Mouse (Mus musculus): ENCODE results near the gene Nek11.
A peak's percentile ranks its signal among the peaks of the same experiment; 100 is the strongest.
"Not testable (repeated sequence)": the region's sequence is repeated elsewhere in the genome, so short reads cannot be mapped to it uniquely, and the experiment has no call there.

The Nek11 gene

DNA sequence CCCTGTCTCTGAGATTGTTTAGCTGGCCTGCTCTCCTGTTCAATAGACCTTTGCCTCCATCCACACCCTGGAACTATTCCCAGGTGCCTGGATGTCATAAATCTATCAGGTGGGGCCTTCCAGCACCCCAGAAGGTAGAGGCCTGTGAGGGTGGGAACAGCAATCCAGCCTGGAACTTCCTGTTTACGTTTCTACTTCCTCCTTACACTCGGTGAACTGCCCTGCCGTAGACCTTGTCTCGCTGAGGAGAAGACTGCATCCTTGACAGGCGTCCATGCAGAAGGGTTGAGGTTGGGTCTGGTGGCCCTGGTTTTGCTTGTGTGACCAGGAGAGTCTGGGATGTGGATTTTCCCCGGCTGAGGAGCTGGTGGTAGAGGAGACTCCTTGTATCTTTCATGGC lies 256.1 kb downstream of the Nek11 start:
- no peak for DNase-seq (ENCODE audit: low read depth, low spot score)

DNA sequence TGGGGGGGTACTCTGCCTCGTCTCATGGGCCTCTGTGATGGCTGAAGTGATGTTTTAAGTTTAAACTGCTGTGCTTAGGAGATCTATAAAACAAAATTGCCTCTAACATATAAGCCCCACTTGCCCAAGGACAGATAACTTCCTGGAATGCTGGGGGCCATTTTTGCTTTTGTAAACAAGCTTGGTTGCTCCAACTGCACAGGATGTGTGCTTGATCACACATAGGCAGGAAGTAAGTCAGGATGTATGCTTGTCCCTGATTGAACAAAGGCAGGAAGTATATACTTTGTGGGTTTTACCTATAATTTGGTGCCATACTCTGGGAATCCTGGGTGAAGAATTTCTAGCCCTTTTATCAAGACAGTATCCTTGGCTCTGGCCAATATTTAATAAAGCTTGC lies 258.9 kb downstream of the Nek11 start:
- no peak for DNase-seq (ENCODE audit: low read depth, low spot score)

DNA sequence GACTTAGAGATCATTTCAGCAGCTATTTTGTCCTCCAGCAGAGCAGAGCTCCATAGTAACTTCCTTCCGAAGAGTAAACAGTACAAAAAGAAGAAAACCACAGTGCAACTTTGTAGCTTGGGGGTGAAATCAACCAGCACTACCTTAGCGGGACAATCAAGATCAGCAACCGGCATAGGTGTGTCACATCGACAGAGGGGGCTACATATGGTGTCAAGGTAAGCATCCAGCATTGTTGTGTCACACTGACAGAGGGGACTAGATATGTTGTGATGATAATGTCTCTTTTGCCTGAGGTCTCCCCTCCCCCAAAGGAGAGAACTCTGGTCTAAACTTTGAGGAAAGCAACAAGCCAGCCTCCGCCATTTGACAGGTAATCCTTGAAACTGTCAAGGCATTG lies 260.8 kb downstream of the Nek11 start:
- DNase-seq (ENCODE audit: low read depth, low spot score) = no peak

DNA sequence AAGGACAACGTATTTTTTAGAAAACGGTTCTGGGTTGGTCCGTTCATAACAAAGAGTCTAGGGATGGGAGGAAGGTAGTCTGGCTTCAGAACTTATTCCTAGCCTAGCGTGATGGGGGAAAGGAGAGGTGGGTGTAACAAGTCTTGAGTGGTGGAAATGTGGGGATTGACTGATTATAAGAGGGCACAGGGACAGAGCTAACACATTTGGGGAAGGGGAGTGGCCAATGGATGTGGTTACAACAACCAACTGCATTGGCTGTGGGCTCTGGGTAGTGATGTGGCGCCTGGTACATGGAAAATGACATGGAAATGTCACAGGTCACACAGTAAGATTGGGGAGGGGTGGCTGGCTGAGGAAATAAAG lies 263.3 kb downstream of the Nek11 start:
- DNase-seq (ENCODE audit: low read depth, low spot score) = peak; percentile 54

DNA sequence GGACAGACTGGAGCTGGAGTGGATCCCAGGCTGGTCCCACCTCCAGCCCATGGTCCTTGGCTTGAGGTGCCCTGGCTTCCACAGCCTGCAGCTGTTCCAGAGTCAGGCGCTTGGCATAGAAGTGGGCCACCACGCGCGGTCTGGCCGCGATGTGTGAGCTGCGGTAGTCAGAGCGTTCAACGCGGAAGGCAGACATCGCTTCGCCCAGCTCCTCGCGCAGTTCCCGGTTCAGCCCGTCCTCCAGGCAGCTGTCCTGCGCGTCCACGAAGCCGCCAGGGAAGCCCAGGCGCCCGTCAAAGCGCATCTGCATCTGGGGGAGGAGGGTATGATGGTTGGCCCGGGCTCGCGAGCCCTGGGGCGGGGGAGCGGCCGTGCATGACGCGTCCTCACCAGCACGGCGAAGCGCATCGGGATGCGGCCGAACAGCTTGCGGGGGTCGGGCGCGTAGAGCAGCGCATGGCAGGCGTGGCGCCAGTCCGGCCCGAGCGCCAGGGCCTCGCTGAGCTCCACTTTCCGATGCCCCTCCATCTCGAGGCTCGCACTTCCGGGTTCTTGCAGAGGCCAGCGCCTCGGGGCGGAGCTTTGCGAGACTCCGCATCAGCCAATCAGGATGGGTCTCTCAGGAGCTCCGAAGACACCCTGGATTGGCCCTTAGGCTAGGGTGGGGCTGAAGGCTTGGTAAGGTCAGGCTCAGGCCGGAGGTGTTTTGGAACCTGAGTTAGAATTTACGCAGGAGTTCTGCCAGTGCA lies 263.9 kb downstream of the Nek11 start, which contains the start of gene Nudt16:
Gene Nudt16, minus strand, starts transcription at position 572 of the 749 bp plus-strand sequence.
- peak; percentile 92 for DNase-seq (ENCODE audit: low read depth, low spot score)

DNA sequence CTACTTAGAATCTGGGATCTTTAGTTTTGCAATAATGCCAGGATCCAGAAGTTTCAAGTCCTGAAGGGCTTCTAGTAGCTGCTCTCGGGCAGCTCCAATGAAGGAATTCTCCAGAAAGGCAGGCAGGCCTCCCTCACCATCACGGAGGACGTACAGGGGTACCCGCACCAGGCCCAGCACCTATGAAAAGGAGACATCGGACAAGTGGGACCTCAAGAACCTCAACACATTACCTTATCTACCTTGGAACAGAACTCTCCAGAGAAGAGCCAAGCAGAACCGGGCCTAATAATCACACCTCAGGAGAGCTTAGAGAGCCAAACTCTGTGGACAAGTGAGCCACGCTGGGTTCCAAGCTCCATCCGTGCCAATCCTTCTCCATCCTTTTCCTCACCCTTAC lies 265.0 kb downstream of the Nek11 start:
- no peak for DNase-seq (ENCODE audit: low read depth, low spot score)

DNA sequence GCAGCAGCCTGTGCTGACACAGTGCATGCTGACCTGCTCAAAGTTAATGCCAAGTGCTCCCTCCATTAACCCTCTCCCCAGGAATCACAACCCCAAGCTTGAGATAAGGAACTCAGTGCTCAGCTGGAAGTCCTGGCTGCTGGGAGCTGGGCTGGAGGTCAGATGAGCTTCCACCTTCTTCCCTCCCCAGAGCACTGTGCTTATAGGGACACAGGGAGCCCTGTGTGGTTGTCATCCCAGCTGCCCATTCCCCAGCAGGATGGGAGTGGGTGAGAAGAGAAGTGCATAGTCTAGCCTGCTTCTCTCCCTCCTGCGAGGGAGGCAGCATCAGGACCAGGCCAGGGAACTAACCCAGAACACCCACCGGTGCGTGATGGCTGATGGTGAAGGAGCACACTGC lies 270.1 kb downstream of the Nek11 start:
- DNase-seq (ENCODE audit: low read depth, low spot score) = not testable (repeated sequence)
